Mouse (Mus musculus) ES-E14 (cell line): ENCODE measurements at regions not wholly inside any gene's neighbourhood (a gene's known extent, or its start where the extent isn't known, plus 50 kb on each side); places are given as distances from the start of the nearest gene placed in this dataset.

Experiments used
- DNase-seq: peaks from one replicate; pipeline ENCODE4 v3.0.0-alpha.2; 2013; ENCODE audit warnings: low read depth, low spot score
- H3K27ac ChIP-seq: 2 replicates; pipeline ENCODE4 v1.5.1; 2012; ENCODE audit warnings: low read depth, mild to moderate bottlenecking, low read length, moderate library complexity, mixed read lengths; ENCODE audit not compliant: poor library complexity, insufficient read depth, severe bottlenecking
- H3K36me3 ChIP-seq: 2 replicates; pipeline ENCODE4 v1.6.1; 2012; ENCODE audit warnings: mild to moderate bottlenecking, low read length, moderate library complexity, mixed read lengths; ENCODE audit not compliant: control insufficient read depth, poor library complexity, insufficient read depth, severe bottlenecking
- H3K4me1 ChIP-seq, 2 experiments: fragments of 150-350 bp in 1 of 2; sonication (generic) in 1 of 2; 2 replicates each; pipeline ENCODE4 v1.6.1; 2012; ENCODE audit warnings: low read length in 2 of 2, mild to moderate bottlenecking in 1 of 2, mixed read lengths in 1 of 2; ENCODE audit not compliant: control insufficient read depth in 2 of 2, insufficient read depth in 2 of 2, poor library complexity in 1 of 2
- H3K4me3 ChIP-seq, 2 experiments: fragments of 150-350 bp in 1 of 2; sonication (generic) in 1 of 2; 2 replicates each; pipeline ENCODE4 v1.5.1; 2012; ENCODE audit warnings: low read length in 2 of 2, low read depth in 1 of 2, mild to moderate bottlenecking in 1 of 2, mixed read lengths in 1 of 2; ENCODE audit not compliant: insufficient read depth in 1 of 2, poor library complexity in 1 of 2, severe bottlenecking in 1 of 2
- H3K9ac ChIP-seq: 2 replicates; pipeline ENCODE4 v1.6.1; 2012; ENCODE audit warnings: low read depth, mild to moderate bottlenecking, low read length, mixed read lengths; ENCODE audit not compliant: poor library complexity, insufficient read depth, severe bottlenecking
- H3K9me3 ChIP-seq: fragments of 150-350 bp; sonication (generic); 2 replicates; pipeline ENCODE4 v1.6.1; 2012; ENCODE audit warnings: low read depth, mild to moderate bottlenecking, low read length; ENCODE audit not compliant: control insufficient read depth, insufficient read depth
- CHD2 ChIP-seq: IDR thresholded peaks from 2 replicates; pipeline ENCODE4 v1.6.1; 2014; ENCODE audit warnings: mild to moderate bottlenecking, low read depth, low read length, inconsistent platforms
- HCFC1 ChIP-seq: IDR thresholded peaks from 2 replicates; pipeline ENCODE4 v1.6.1; 2012; ENCODE audit warnings: low read length, inconsistent platforms, borderline replicate concordance; ENCODE audit not compliant: insufficient read depth
- MAFK ChIP-seq: IDR thresholded peaks from 2 replicates; pipeline ENCODE4 v1.6.1; 2014; ENCODE audit warnings: mild to moderate bottlenecking, low read depth, low read length, inconsistent platforms; ENCODE audit not compliant: insufficient read depth
- ZC3H11A ChIP-seq: IDR thresholded peaks from 2 replicates; pipeline ENCODE4 v1.6.1; 2012; ENCODE audit warnings: low read depth, mild to moderate bottlenecking, inconsistent platforms, low read length, borderline replicate concordance
- ZNF384 ChIP-seq: IDR thresholded peaks from 2 replicates; pipeline ENCODE4 v1.6.1; 2012; ENCODE audit warnings: low read depth, low read length, inconsistent platforms
- in situ Hi-C, 2 experiments: fragments of 600-800 bp; cut with MboI; formaldehyde crosslinking; loops; one replicate each; pipeline ENCODE4 v1.15.1; 2025; ENCODE audit warnings: low sequenced_read_pairs in 2 of 2, inconsistent platforms in 1 of 2; ENCODE audit not compliant: unreplicated experiment in 2 of 2

DNA sequence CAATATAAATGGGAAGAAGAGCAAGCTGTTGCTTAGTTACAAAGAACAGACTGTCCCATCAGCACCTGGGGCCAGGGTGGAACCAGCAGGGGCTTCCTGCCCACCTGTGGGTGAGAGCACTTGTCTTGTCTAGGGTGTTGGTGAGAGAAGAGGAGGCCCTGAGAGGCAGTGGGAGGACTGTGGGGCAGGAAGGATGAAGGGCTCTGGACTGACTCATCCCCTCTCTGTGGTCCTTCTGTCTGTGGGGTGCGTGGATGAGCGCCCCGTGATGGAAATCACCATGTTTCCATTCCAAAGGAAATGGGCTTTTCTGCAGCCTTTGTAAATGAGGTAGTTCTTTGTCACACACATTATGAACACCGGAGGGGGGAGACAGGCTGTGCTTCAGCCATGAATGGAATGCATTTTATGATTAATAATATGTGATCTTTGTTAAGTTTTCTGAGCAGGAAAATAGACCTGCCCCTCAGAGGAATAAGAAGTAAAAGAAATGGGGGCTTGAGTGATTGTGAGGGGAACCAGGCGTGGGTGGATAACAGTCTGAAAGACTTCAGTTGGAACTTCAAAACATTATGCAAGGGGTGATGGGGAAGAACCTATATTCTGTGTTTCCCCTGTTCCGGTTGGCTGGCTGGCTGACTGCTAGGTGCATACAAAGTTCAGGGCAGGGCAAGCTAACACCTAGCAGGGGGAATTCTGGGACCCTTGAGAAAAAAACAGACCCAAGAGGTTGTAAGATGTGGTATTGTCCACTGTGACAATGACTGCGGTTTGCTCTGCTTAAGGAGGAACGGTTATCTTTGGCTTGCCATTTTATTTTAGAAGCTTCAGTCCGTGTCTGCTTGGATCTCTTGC, 237.3 kb downstream of the Gadd45g start:
- Histone ChIP-seq H3K9ac (no peak overlapping the region), H3K9me3 (no peaks in the 10 kb centered on the region), H3K27ac (no peak overlapping the region), H3K36me3 (no peaks in the 10 kb centered on the region), H3K4me3 (no peak overlapping the region), H3K4me1 (peaks cover 0 to 3% of the 10 kb centered on the region in 2 experiments; a peak in 1 of 4 replicates)
- DNase-seq: no peak
- TF ChIP-seq MAFK (no peak), ZC3H11A (no peak), HCFC1 (no peak), CHD2 (no peak), ZNF384 (no peak)
- in situ Hi-C loops: no loop called here

DNA sequence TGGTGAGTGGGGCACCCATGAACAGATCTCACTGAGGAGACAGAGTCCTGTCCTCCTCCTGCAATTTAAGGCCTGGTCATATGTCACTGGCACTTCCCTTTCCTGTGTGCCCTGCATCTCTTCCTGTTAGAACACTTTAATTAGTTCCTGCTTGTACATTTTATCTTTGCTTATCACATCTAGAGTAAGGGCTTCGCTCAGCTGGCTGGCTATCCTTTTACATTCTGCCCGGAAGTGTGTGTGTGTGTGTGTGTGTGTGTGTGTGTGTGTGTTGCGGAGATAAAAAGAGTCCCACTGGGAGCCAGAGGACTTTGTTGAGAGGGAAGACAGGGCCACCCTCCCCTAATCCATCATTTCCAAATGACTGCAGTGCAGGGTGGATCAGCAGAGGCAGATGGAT, 238.6 kb downstream of the Gadd45g start:
- H3K9ac ChIP-seq: no peak overlapping the region
- TF ChIP-seq HCFC1: no peak
- no peak for TF ChIP-seq MAFK
- in situ Hi-C loops: no loop called here
- no peak overlapping the region for H3K4me3 ChIP-seq
- no peak for DNase-seq
- no peaks in the 10 kb centered on the region for H3K36me3 ChIP-seq
- peaks cover 0 to 3% of the 10 kb centered on the region in 2 experiments; a peak in 1 of 4 replicates for H3K4me1 ChIP-seq
- no peaks in the 10 kb centered on the region for H3K9me3 ChIP-seq
- no peak overlapping the region for H3K27ac ChIP-seq

DNA sequence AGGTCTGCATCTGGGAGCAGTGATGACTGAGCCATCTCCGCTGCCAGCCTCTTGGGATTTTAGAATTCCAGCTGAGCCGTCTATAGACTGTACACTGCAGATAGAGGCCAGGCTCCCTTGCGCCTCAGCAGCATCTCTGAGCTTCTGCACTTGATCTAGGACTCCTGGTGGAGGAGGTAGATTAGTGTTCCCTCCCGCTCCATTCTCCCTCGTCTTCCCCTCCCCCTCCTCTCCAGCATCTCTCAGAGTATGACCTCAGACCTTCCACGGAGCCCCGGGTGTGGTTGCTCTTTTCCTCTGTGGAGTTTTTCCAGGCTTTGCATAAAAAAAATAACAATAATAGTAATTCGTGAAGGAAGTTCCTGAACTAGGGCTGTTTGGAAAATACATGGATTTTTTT, 241.8 kb downstream of the Gadd45g start:
- H3K27ac ChIP-seq: no peak overlapping the region
- TF ChIP-seq ZC3H11A (no peak), HCFC1 (no peak), CHD2 (no peak), ZNF384 (no peak), MAFK (no peak)
- no peaks in the 10 kb centered on the region for H3K36me3 ChIP-seq
- no peak overlapping the region for H3K9ac ChIP-seq
- in situ Hi-C loops: no loop called here
- no peak overlapping the region for H3K4me3 ChIP-seq
- DNase-seq: no peak
- H3K9me3 ChIP-seq: no peaks in the 10 kb centered on the region
- peaks cover 0 to 3% of the 10 kb centered on the region in 2 experiments; a peak in 1 of 4 replicates for H3K4me1 ChIP-seq

DNA sequence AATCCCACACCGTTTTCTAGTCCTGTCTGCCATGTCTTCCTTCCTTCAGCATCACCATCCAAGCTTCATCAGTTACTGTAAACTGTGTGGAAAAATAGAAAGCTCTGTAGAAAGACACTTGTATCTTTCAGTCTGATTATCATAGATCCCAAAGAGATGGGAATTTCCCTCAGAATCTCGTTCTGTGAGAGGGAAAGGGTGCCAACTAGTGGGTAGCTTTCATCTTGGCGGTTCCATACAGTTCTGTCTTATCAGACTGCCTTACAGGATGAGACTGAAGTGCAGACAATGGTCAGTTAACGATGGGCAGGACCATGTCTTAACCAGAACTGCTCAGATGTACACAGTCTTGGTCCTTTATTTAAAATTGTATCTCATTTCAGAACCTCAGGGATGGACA, 243.9 kb downstream of the Gadd45g start:
- Histone ChIP-seq H3K36me3 (no peaks in the 10 kb centered on the region), H3K9ac (no peak overlapping the region), H3K4me1 (no peaks in the 10 kb centered on the region), H3K4me3 (no peak overlapping the region), H3K9me3 (no peaks in the 10 kb centered on the region), H3K27ac (no peak overlapping the region)
- DNase-seq: no peak
- TF ChIP-seq ZC3H11A: no peak
- no peak for TF ChIP-seq HCFC1
- TF ChIP-seq CHD2: no peak
- no peak for TF ChIP-seq MAFK
- no peak for TF ChIP-seq ZNF384
- in situ Hi-C loops: no loop called here

DNA sequence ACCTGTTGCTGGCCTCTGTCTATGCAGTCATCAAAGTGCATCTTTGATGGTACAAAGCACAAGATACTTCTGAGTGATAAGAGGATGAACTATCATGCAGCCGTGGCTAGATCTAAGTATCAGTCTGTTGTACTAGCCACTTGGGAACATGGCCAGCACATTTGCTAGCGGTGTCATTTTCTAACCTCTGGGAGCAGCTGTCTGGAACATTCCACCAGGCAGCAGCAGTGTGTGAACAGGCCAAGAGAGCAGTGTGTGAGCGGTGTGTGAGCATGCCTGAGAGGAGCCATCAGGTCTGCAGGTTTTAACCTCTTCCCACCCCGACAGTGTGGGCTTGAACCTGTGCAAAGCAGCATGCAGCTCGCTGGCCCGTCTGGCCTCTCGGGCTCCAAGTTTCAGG, 248.3 kb downstream of the Gadd45g start:
- no peak overlapping the region for H3K27ac ChIP-seq
- H3K9ac ChIP-seq: no peak overlapping the region
- H3K36me3 ChIP-seq: no peaks in the 10 kb centered on the region
- TF ChIP-seq CHD2 (no peak), HCFC1 (no peak), ZC3H11A (no peak), MAFK (no peak), ZNF384 (no peak)
- no peak overlapping the region for H3K4me3 ChIP-seq
- no peaks in the 10 kb centered on the region for H3K4me1 ChIP-seq
- in situ Hi-C loops: no loop called here
- no peaks in the 10 kb centered on the region for H3K9me3 ChIP-seq
- no peak for DNase-seq
